Mouse (Mus musculus) cortical plate, adult 2 months (tissue): ENCODE data around the gene Kif16b.

Experiments
- CTCF ChIP-seq: fragments of 200-500 bp; IDR thresholded peaks from 2 replicates; pipeline ENCODE4 v1.5.1; 2011; ENCODE audit warnings: mild to moderate bottlenecking, control low read depth, low read length; ENCODE audit not compliant: insufficient read depth; ENCODE audit errors: extremely low read depth
- POLR2A ChIP-seq: fragments of 200-500 bp; IDR thresholded peaks from 2 replicates; pipeline ENCODE4 v1.6.1; 2011; ENCODE audit warnings: mild to moderate bottlenecking, low read length, control low read depth; ENCODE audit not compliant: insufficient read depth; ENCODE audit errors: extremely low read depth

- no peak for TF ChIP-seq CTCF
- TF ChIP-seq POLR2A: no peak
These were observed 207.9 kb downstream of the Kif16b start for GRCm38 (mm10) chr2:142693461-142693860.
